Mouse (Mus musculus): ENCODE measurements at regions not wholly inside any gene's neighbourhood (a gene's known extent, or its start where the extent isn't known, plus 50 kb on each side); places are given as distances from the start of the nearest gene placed in this dataset.
"Not testable (repeated sequence)": the region's sequence is repeated elsewhere in the genome, so short reads cannot be mapped to it uniquely, and the experiment has no call there.

- no peak overlapping the region for H3K9ac ChIP-seq
Measured at GRCm38 (mm10) chrX:15322207-15322839, 1111.4 kb downstream of the H2al1n start.

GRCm38 (mm10) chrX:15322958-15323357, 1112.0 kb downstream of the H2al1n start:
- Histone ChIP-seq H3K27me3 (no peaks in the 10 kb centered on the region), H3K9ac (no peak overlapping the region), H3K9me3 (replicated peaks) (no peaks in the 10 kb centered on the region), H3K4me3 (replicated peaks) (no peak overlapping the region), H3K4me1 (no peaks in the 10 kb centered on the region), H3K36me3 (no peaks in the 10 kb centered on the region), H3K4me2 (replicated peaks) (no peak overlapping the region), H3K27ac (replicated peaks) (no peak overlapping the region)
- ATAC-seq (ENCODE audit: insufficient number of reproducible peaks, low FRiP score, low TSS enrichment, low read depth), result no peak
- 36% methylated on average over 5 of the region's 5 CpGs for WGBS

More at GRCm38 (mm10) chrX:15322207-15322839, 1111.4 kb downstream of the H2al1n start:
- Histone ChIP-seq H3K4me1 (no peaks in the 10 kb centered on the region), H3K27ac (replicated peaks) (0 out of 2 replicates have a peak overlapping the region, but pooled peaks have one; percentile 17), H3K36me3 (no peaks in the 10 kb centered on the region), H3K4me3 (replicated peaks) (peak overlapping the region; percentile 13; the same call in 1 of the 2 replicates), H3K27me3 (no peaks in the 10 kb centered on the region), H3K9me3 (replicated peaks) (no peaks in the 10 kb centered on the region), H3K4me2 (replicated peaks) (0 out of 2 replicates have a peak overlapping the region, but pooled peaks have one; percentile 27)
- no peak for ATAC-seq (ENCODE audit: insufficient number of reproducible peaks, low FRiP score, low TSS enrichment, low read depth)
- WGBS, result 10% methylated on average over 7 of the region's 7 CpGs

DNA sequence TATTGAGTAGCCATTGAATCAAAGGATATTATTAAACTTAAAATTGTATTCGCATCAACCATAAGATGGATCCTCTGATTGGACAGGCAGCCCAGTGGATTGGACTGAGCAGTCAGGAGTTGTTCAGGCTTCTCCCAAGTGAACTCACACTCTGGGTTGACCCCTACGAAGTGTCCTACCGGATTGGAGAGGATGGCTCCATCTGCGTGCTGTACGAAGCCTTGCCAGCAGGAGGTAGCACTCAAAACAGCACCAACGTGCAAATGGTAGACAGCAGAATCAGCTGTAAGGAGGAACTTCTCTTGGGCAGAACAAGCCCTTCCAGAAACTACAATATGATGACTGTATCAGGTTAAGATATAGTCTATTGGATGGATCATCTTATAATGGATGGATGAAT, 1154.2 kb downstream of the H2al1n start:
- H3K27me3 ChIP-seq; H3K36me3 ChIP-seq; H3K4me2 ChIP-seq (replicated peaks); H3K4me1 ChIP-seq; H3K9me3 ChIP-seq (replicated peaks); H3K27ac ChIP-seq (replicated peaks); ATAC-seq (ENCODE audit: insufficient number of reproducible peaks, low FRiP score, low TSS enrichment, low read depth); H3K4me3 ChIP-seq (replicated peaks); H3K9ac ChIP-seq: not testable (repeated sequence)
- 85% methylated on average over 6 of the region's 6 CpGs for WGBS

Data from embryonic facial prominence, embryonic 15.5 days (tissue).